Mouse (Mus musculus) heart, postnatal 25 days (tissue): Measurements from ENCODE around the gene Zfp346. TPM values are rescaled to one million over a fixed set of nuclear protein-coding genes. Genes with fewer than 3 reads are reported as not detected.

ENCODE experiments used
- DNase-seq: peaks from one replicate; pipeline ENCODE4 v3.0.0; 2022; ENCODE audit warnings: low spot score
- intact Hi-C: fragments of 180-260 bp; cut with DNase I; formaldehyde crosslinking; loops from one replicate; pipeline ENCODE4 v1.15.1; 2025
- total RNA-seq, 2 experiments: library from RNA; stranded (reverse); gene quantifications; 2 replicates each; pipeline ENCODE4 v1.2.3; 2021

Gene Zfp346
- total RNA-seq, 2 experiments from 2014 or later = 13.9 to 20.6 TPM

GRCm38 (mm10) chr13:55182173-55182894, 77.2 kb downstream of the Zfp346 start:
- peak; percentile 61 for DNase-seq
- intact Hi-C loops = loop anchor here (2.0 to 5.0 kb wide), 3 partner anchors 30 to 76 kb away; no protein-coding TSS in a partner anchor

- intact Hi-C loops = loop anchor here (2.0 to 5.0 kb wide), 3 partner anchors 29 to 75 kb away; no protein-coding TSS in a partner anchor
- DNase-seq = no peak
Measured at GRCm38 (mm10) chr13:55183382-55183781, 78.3 kb downstream of the Zfp346 start.

Other genes with a start within 250 kb of the Zfp346 start
- 1 to 10 TPM in 1 of 2 experiments, under 1 TPM in 1; 0.73 to 1.1 TPM for gene Unc5a, start 155.9 kb upstream of the Zfp346 start, total RNA-seq
- under 1 TPM; 0.95 to 0.99 TPM for gene Hk3, start 83.9 kb upstream of the Zfp346 start, total RNA-seq
- 10 to 100 TPM; 21.7 to 24.5 TPM for gene Uimc1, start 5.0 kb upstream of the Zfp346 start, total RNA-seq
- gene Gm17617, start 28.2 kb downstream of the Zfp346 start, total RNA-seq = not detected
- gene Fgfr4, start 47.3 kb downstream of the Zfp346 start, total RNA-seq = under 1 TPM; 0.11 to 0.44 TPM
- 10 to 100 TPM; 59.1 to 65.4 TPM for gene Nsd1, start 104.5 kb downstream of the Zfp346 start, total RNA-seq
- gene Prelid1, start 215.2 kb downstream of the Zfp346 start, total RNA-seq = 10 to 100 TPM; 49.8 to 52.9 TPM
- gene Rab24, start 216.6 kb downstream of the Zfp346 start, total RNA-seq = 10 to 100 TPM; 36.6 to 37.0 TPM
- gene Mxd3, start 224.5 kb downstream of the Zfp346 start, total RNA-seq = under 1 TPM; 0.36 to 0.65 TPM